Mouse (Mus musculus): ENCODE results near the gene Ccz1.

DNA sequence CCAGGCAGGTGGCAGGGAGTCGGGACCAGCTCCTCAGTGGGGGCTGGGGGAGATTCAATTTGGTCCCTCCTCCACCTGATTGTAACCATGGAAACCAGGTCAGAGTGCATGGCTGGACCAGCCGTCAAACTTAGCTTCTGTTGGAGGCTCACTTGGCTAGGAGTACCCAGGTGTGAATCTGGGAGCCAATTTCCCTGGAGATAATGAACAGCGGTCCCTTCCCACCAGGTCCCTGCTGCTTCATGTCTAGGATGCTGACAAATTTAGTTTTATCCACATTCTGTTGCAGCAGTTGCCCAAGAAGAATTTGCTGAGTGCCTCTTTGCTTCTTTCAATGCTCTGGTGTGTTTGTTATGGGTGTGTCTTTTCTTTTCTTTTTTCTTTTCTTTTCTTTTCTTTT is 38.8 kb upstream of the Ccz1 start:
- no peak for TF ChIP-seq POLR2A (IDR thresholded peaks at IDR 0.05; ENCODE audit: borderline replicate concordance, extremely low read depth, low read depth, low read length)
- no peak for TF ChIP-seq CTCF (IDR thresholded peaks at IDR 0.05; ENCODE audit: insufficient read depth, low read length)

Measured in lung, adult 2 months (tissue).